Comparison of ENCODE assay signal across 18 mouse cellular contexts in the genomic region with DNA sequence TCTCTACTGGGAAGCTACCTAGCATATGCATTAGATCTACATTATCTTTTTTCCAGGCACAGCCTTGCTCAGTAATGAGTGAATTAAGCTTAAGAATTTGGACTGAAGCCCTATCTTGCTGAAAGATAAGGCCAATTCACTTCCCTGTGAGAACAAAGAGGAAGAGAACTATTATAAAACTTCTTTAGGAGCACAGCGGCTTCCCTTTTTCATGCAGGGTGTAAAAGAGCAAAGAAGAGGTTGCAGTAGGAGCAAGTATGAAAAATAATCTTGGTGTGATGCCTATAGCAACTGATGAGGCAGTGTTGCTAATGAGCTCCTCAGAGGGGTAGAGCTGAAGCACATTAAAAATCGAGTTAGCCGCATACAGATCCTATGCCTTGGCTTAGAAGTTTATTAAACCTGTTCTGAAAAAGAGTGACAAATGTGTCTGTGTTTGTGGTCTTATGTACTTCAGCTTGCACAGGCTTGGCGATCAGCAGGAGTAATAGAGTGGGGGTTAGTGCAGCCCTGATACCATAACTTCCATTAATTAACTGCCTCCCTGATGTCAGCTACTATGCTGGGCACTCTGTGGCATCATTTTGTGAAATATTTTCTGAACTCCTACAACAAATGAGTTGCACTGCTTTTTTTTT.
A peak's percentile ranks its signal among the peaks of the same experiment; 100 is the strongest.
DNase-seq lines count a peak whose midpoint lies in the region; ATAC-seq and TF ChIP-seq lines count a peak whose summit lies in the region.
"Had no signal": no experiment of that assay in that cellular context is flagged by ENCODE, and none has a peak within 500 bp of the region (broad histone marks: within the 10 kb centered on the region; RNA-seq: fewer than 3 reads in every experiment).

No protein-coding gene starts in this region.

- TF ChIP-seq POLR2A in MEL (IDR thresholded peaks at IDR 0.05; ENCODE audit: control insufficient read depth in 1 of 2, insufficient read depth in 1 of 2, low read depth in 1 of 2, low read length in 2 of 2, poor library complexity in 1 of 2): no peak

- no peak overlapping the region for H3K4me2 ChIP-seq in forebrain, embryonic 11.5 days (ENCODE audit: low read depth, low read length, severe bottlenecking)
- no peak overlapping the region for H3K4me2 ChIP-seq in forebrain, embryonic 15.5 days (replicated peaks)
- H3K4me2 ChIP-seq: embryonic facial prominence, embryonic 12.5 days; heart, embryonic 12.5 days had no signal

- DNase-seq in forebrain, embryonic 11.5 days (ENCODE audit: low spot score): no peak
- no peak for DNase-seq in forebrain, embryonic 10.5 days (ENCODE audit: extremely low spot score, low spot score)
- DNase-seq in MEL (ENCODE audit: low read depth, low spot score): peak; percentile 92
- no peak for DNase-seq in right cerebral cortex, postnatal 10 days (ENCODE audit: low spot score in 2 of 2)
- DNase-seq in gastrocnemius, postnatal 25 days: no peak
- DNase-seq in c-Kit-positive CD71-positive TER-119-positive erythroid progenitor cells, embryonic 14.5 days (ENCODE audit: low spot score): no peak
- DNase-seq: adrenal gland, adult 8-10 months; cerebellum, adult 8-10 months; kidney, adult 11 months; left cerebral cortex, postnatal 4 days; lung, adult 18-20 months had no signal

- WGBS in forebrain, embryonic 11.5 days: 70% methylated on average over 4 of the region's 4 CpGs
- 80% methylated on average over 4 of the region's 4 CpGs for WGBS in forebrain, embryonic 10.5 days
- 45% methylated on average over 4 of the region's 4 CpGs for WGBS in forebrain, embryonic 15.5 days

- no peak overlapping the region for H3K4me3 ChIP-seq in forebrain, embryonic 11.5 days (ENCODE audit: low read depth, low read length)
- no peak overlapping the region for H3K4me3 ChIP-seq in forebrain, embryonic 10.5 days
- peak overlapping the region in 1 of 2 experiments; percentile 34; a peak in 2 of 4 replicates for H3K4me3 ChIP-seq in MEL (ENCODE audit: control insufficient read depth in 1 of 2, insufficient read depth in 1 of 2, low read depth in 2 of 2, low read length in 2 of 2)
- no peak overlapping the region for H3K4me3 ChIP-seq in forebrain, embryonic 15.5 days
- H3K4me3 ChIP-seq: embryonic facial prominence, embryonic 12.5 days; heart, embryonic 12.5 days had no signal

- no peak overlapping the region for H3K27ac ChIP-seq in forebrain, embryonic 11.5 days (ENCODE audit: low read depth, low read length)
- H3K27ac ChIP-seq in forebrain, embryonic 10.5 days: no peak overlapping the region
- H3K27ac ChIP-seq in MEL (ENCODE audit: control insufficient read depth, low read depth, low read length): peak overlapping the region; percentile 74
- peak overlapping the region; percentile 64 for H3K27ac ChIP-seq in forebrain, embryonic 15.5 days (replicated peaks)
- H3K27ac ChIP-seq: embryonic facial prominence, embryonic 12.5 days; kidney, postnatal 0 days had no signal

- peak; percentile 89 to 99 for TF ChIP-seq EP300 in MEL (IDR thresholded peaks at IDR 0.05; ENCODE audit: low read depth in 1 of 2, low read length in 2 of 2)

- H3K9me3 ChIP-seq in forebrain, embryonic 11.5 days (ENCODE audit: control insufficient read depth, low read length): no peaks in the 10 kb centered on the region
- H3K9me3 ChIP-seq in forebrain, embryonic 10.5 days: no peaks in the 10 kb centered on the region
- no peaks in the 10 kb centered on the region for H3K9me3 ChIP-seq in MEL (replicated peaks; ENCODE audit: insufficient read depth, low read length)
- H3K9me3 ChIP-seq in forebrain, embryonic 15.5 days: no peaks in the 10 kb centered on the region
- H3K9me3 ChIP-seq: embryonic facial prominence, embryonic 12.5 days; heart, embryonic 12.5 days had no signal

- no peak for TF ChIP-seq RAD21 in MEL (IDR thresholded peaks at IDR 0.05; ENCODE audit: low read depth, low read length)

- TF ChIP-seq CTCF in MEL (IDR thresholded peaks at IDR 0.05 in 2 of 3, conservative IDR thresholded peaks at IDR 0.05 in 1 of 3; ENCODE audit: control insufficient read depth in 1 of 3, insufficient read depth in 1 of 3, low read depth in 2 of 3, low read length in 3 of 3, poor library complexity in 1 of 3, severe bottlenecking in 1 of 3): no peak

- peak; percentile 60 for ATAC-seq in forebrain, embryonic 11.5 days (replicated peaks; ENCODE audit: low FRiP score)
- peak; percentile 62 for ATAC-seq in forebrain, embryonic 15.5 days (replicated peaks)
- ATAC-seq in megakaryocyte-erythroid progenitor cell, adult 5-6 weeks (replicated peaks; ENCODE audit: low FRiP score, low TSS enrichment, poor library complexity, severe bottlenecking): peak; percentile 50; the same call in 1 of the 2 replicates
- ATAC-seq: CD4-positive, CD25-positive, alpha-beta regulatory T cell, adult 4 months had no signal

- no peaks in the 10 kb centered on the region for H3K79me2 ChIP-seq in MEL (ENCODE audit: control insufficient read depth, insufficient read depth, low read length, poor library complexity)

- H3K9ac ChIP-seq in forebrain, embryonic 11.5 days (ENCODE audit: low read length): no peak overlapping the region
- H3K9ac ChIP-seq in MEL (ENCODE audit: control insufficient read depth, low read depth, low read length, poor library complexity, severe bottlenecking): 0 out of 2 replicates have a peak overlapping the region, but pooled peaks have one; percentile 15
- H3K9ac ChIP-seq in forebrain, embryonic 15.5 days (replicated peaks): no peak overlapping the region
- H3K9ac ChIP-seq: embryonic facial prominence, embryonic 12.5 days; heart, embryonic 12.5 days had no signal

- H3K36me3 ChIP-seq in forebrain, embryonic 11.5 days (ENCODE audit: control insufficient read depth, insufficient read depth, low read length): no peaks in the 10 kb centered on the region
- H3K36me3 ChIP-seq in forebrain, embryonic 10.5 days (replicated peaks): no peaks in the 10 kb centered on the region
- peaks cover 0 to 16% of the 10 kb centered on the region in 2 experiments; a peak in 2 of 4 replicates for H3K36me3 ChIP-seq in MEL (ENCODE audit: control insufficient read depth in 1 of 2, insufficient read depth in 2 of 2, low read length in 2 of 2)
- H3K36me3 ChIP-seq in forebrain, embryonic 15.5 days: no peaks in the 10 kb centered on the region
- H3K36me3 ChIP-seq: embryonic facial prominence, embryonic 12.5 days; G1E; heart, embryonic 12.5 days had no signal

- H3K4me1 ChIP-seq in forebrain, embryonic 11.5 days (replicated peaks; ENCODE audit: control insufficient read depth, insufficient read depth, low read length): no peaks in the 10 kb centered on the region
- no peaks in the 10 kb centered on the region for H3K4me1 ChIP-seq in forebrain, embryonic 10.5 days
- H3K4me1 ChIP-seq in MEL (ENCODE audit: control insufficient read depth in 1 of 2, insufficient read depth in 2 of 2, low read length in 2 of 2): peaks cover 5 to 8% of the 10 kb centered on the region in 2 experiments; a peak in 3 of 4 replicates
- peaks cover 6% of the 10 kb centered on the region for H3K4me1 ChIP-seq in forebrain, embryonic 15.5 days
- H3K4me1 ChIP-seq: embryonic facial prominence, embryonic 12.5 days; heart, embryonic 12.5 days had no signal

- H3K27me3 ChIP-seq in forebrain, embryonic 11.5 days (ENCODE audit: control insufficient read depth, insufficient read depth, low read length): no peaks in the 10 kb centered on the region
- H3K27me3 ChIP-seq in forebrain, embryonic 10.5 days (ENCODE audit: poor library complexity, severe bottlenecking): no peaks in the 10 kb centered on the region
- H3K27me3 ChIP-seq in MEL (ENCODE audit: control insufficient read depth in 1 of 2, insufficient read depth in 2 of 2, low read length in 2 of 2): no peaks in the 10 kb centered on the region
- no peaks in the 10 kb centered on the region for H3K27me3 ChIP-seq in forebrain, embryonic 15.5 days
- H3K27me3 ChIP-seq: embryonic facial prominence, embryonic 12.5 days; heart, embryonic 12.5 days had no signal

TF ChIP-seq in MEL, 35 proteins besides CTCF, POLR2A, EP300 and RAD21 (continues in another document):
- peak; percentile 67; the same call in 1 of the 2 replicates for TF ChIP-seq JUND (IDR thresholded peaks at IDR 0.05; ENCODE audit: low read depth, low read length)
- no peak for TF ChIP-seq MYB (IDR thresholded peaks at IDR 0.05; ENCODE audit: low read depth, low read length)
- TF ChIP-seq POLR2AphosphoS5 (IDR thresholded peaks at IDR 0.05; ENCODE audit: borderline replicate concordance, low read depth, low read length): no peak
- TF ChIP-seq TBP (IDR thresholded peaks at IDR 0.05; ENCODE audit: low read depth, low read length): peak; percentile 67
- peak; percentile 72 for TF ChIP-seq SIN3A (IDR thresholded peaks at IDR 0.05; ENCODE audit: low read length)
- peak; percentile 77 for TF ChIP-seq TCF12 (IDR thresholded peaks at IDR 0.05; ENCODE audit: low read depth, low read length)
- 0 out of 2 replicates have a peak, but pooled peaks have one; percentile 33 for TF ChIP-seq HCFC1 (IDR thresholded peaks at IDR 0.05; ENCODE audit: low read depth, low read length)
- no peak for TF ChIP-seq MAFK (IDR thresholded peaks at IDR 0.05; ENCODE audit: borderline replicate concordance, low read depth, low read length)
- TF ChIP-seq USF2 (IDR thresholded peaks at IDR 0.05; ENCODE audit: borderline replicate concordance in 1 of 2, insufficient read depth in 1 of 2, low read depth in 1 of 2, low read length in 2 of 2): no peak
- TF ChIP-seq UBTF (IDR thresholded peaks at IDR 0.05; ENCODE audit: borderline replicate concordance, insufficient read depth, low read depth, low read length): no peak
- TF ChIP-seq MEF2A (IDR thresholded peaks at IDR 0.05; ENCODE audit: extremely low read depth, insufficient replicate concordance, low read depth, low read length, poor library complexity, severe bottlenecking): no peak
- no peak for TF ChIP-seq SMC3 (IDR thresholded peaks at IDR 0.05; ENCODE audit: low read depth, low read length)
- no peak for TF ChIP-seq USF1 (IDR thresholded peaks at IDR 0.05; ENCODE audit: low read depth, low read length)
- peak; percentile 68 for TF ChIP-seq ELF1 (IDR thresholded peaks at IDR 0.05; ENCODE audit: low read depth, low read length)
- peak; percentile 91 for TF ChIP-seq ETS1 (IDR thresholded peaks at IDR 0.05; ENCODE audit: low read depth, low read length)
- no peak for TF ChIP-seq CHD1 (IDR thresholded peaks at IDR 0.05; ENCODE audit: low read depth, low read length)
- TF ChIP-seq MAX (IDR thresholded peaks at IDR 0.05; ENCODE audit: low read length): no peak
- no peak for TF ChIP-seq BHLHE40 (IDR thresholded peaks at IDR 0.05; ENCODE audit: borderline replicate concordance, low read depth, low read length)
- no peak for TF ChIP-seq ZC3H11A (IDR thresholded peaks at IDR 0.05; ENCODE audit: low read depth, low read length)
- TF ChIP-seq MYC (IDR thresholded peaks at IDR 0.05; ENCODE audit: low read depth, low read length): peak; percentile 79; the same call in 1 of the 2 replicates
- TF ChIP-seq ZKSCAN1 (IDR thresholded peaks at IDR 0.05; ENCODE audit: low read depth, low read length): 0 out of 2 replicates have a peak, but pooled peaks have one; percentile 6
- no peak for TF ChIP-seq POLR2AphosphoS2 (IDR thresholded peaks at IDR 0.05; ENCODE audit: low read length)
- TF ChIP-seq NELFE (IDR thresholded peaks at IDR 0.05; ENCODE audit: low read depth, low read length): no peak

Comparison
In these comparisons a context has a peak if more than half of its experiments do, and no peak if none do; other contexts are left out.
1. H3K27ac ChIP-seq: peak in MEL (single experiment) and forebrain, embryonic 15.5 days (single experiment); none in forebrain, embryonic 11.5 days (single experiment) and forebrain, embryonic 10.5 days (single experiment).
2. Peak in every context shown above with its lines, with median percentiles within 50 percentile points of each other: ATAC-seq.